Mouse (Mus musculus) hematopoietic stem cell, adult 5-6 weeks (primary cell): Measurements from ENCODE around the gene Vpreb3. TPM values are rescaled to one million over a fixed set of nuclear protein-coding genes. Genes with fewer than 3 reads are reported as not detected.

Experiments used
- ATAC-seq, 2 experiments: fragments of 125-278 bp in 1 of 2; replicated peaks in 1 of 2; 2 replicates each; pipeline ENCODE4 v1.8.0; 2016 to 2017; ENCODE audit warnings: inconsistent platforms in 2 of 2, mild to moderate bottlenecking in 2 of 2, moderate number of reproducible peaks in 2 of 2, low read depth in 1 of 2, moderate TSS enrichment in 1 of 2; ENCODE audit not compliant: low FRiP score in 2 of 2, poor library complexity in 2 of 2, severe bottlenecking in 2 of 2, insufficient read depth in 1 of 2, low TSS enrichment in 1 of 2
- total RNA-seq: library from RNA; stranded (forward); fragments of 172-1452, 232-1000 nt; gene quantifications from 2 replicates; pipeline ENCODE4 v1.2.3, GENCODE M21; 2017

Vpreb3 gene
- total RNA-seq, 1 experiment from 2014 or later, result not detected

DNA sequence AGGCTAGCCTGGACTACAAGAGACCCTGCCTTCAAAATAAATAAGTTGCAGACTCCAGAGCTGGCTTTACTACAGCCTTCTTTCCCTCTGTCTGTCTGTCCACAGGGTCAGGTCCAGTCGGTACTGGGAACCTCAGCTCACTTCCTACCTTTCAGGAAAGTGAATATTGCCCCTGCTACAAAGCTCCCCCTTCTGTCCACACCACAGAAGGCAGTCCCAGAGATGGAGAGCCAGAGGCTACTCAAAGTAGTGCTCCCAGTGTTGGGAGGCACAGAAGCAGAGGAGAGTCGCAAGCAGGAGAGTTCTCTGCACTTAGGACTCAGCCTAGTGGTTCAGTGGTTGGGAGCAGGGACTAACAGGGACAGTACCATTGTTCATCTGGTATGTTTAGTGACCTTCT lies 18.5 kb upstream of the Vpreb3 start:
- ATAC-seq, result no peak

DNA sequence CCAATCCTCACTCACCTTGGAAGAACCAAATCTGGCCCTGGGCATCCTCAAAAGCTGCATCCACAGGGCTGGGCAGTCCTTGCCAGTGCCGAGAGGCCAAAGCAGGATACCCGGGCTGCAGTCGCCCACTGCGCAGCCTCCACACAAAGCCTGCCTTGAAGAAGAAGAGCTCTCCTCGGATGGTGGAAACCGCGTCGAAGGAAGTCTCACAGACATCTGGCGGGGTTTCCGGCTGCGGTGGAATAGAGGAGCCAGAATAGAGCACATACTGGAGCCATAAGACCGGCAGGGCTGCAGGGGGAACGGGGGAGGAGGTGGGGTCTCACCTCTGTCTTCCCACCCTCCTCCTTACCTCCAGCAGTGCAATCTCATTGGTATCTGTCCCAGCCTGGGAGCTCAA lies 16.5 kb upstream of the Vpreb3 start:
- ATAC-seq, result no peak

DNA sequence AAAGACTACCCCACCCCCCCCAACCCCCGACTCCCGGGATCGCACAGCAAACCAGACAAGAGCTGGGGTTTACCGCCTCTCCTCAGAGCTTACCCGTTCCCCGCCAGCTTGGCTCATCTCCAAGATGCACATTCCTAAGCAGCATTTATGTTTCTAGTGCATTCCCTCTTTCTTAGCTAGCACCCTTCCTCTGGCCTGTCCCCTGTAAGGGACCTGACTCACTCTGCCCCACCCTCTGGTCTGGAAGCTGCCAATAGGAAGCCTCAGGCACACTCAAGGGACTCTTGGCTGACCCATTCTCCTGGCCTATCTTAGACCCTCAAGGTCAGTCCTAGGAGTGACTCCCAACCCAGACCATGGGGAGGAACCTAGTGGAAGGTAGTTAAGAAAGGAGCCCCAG lies 12.6 kb upstream of the Vpreb3 start:
- no peak for ATAC-seq

DNA sequence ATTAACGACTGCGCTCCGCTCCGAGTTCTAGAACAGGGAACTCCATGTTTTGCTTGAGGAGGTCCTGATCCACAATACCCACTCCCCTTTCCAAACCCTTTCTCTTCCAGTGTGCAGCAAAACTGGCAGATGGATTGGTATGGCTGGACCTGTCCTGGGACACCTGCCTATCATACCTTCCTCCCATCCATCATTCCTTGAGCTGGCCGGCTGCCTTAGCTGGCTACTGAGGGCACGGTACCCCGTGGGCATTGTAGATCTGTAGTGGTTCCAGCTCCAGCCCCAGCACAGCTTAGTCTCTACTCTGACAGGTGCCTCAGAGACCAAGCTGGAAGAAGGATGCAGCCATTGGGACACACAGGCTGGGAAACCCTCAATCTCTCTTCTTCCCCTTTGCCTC lies 11.5 kb upstream of the Vpreb3 start:
- no peak for ATAC-seq

DNA sequence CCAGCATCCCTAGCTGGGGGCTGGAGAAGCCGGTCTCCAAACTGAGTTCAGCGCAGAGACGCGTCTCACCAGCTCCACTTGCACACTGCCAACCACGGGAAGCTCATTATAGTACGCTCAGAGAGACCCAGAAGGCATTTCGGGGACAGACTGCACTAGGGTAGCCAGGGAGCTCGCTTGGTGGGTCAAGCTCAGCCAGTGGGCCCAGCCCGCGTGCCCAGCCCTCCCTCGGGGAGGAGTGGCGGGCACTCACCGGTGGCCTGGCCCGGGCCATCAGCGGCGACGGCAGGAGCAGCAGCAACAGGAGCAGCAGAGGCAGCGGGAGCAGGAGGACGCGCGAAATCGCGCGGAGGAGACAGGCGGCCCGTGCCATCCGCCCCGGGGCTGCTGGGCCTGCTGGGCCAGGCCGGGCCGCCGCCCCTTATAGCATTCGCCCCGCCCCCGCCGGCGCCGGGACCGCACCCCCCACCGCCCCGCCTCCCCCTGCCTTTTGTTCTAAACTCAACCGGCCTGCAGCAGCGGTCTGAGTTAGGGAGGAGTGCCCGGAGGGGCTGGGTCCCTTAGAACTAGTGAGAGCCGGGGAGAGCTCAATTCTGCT lies 10.7 kb upstream of the Vpreb3 start:
- ATAC-seq, result 0 out of 4 replicates have a peak, but pooled peaks have one; percentile 11 to 18

DNA sequence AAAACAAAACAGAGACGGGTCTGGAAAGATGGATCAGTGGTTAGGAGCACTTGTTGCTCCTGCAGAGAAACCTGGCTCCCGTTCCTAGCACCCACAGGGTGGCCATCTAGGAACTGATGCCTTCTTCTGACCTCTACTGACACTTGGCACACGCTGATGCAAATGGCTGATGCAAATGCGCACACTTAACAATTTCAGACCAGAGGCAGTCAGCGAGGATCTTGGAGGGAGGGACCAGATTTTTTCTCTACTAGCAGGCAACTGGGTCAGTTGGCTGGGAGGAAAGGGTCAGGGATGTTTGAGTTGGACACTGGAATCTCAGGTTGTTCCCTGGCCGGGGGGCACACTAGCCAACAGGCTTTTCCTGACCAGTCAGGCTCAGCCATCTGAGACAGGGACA lies 10.0 kb upstream of the Vpreb3 start, which contains the start of gene Chchd10:
Gene Chchd10, plus strand, starts transcription at position 240 of the 400 bp plus-strand sequence.
- ATAC-seq, result no peak

DNA sequence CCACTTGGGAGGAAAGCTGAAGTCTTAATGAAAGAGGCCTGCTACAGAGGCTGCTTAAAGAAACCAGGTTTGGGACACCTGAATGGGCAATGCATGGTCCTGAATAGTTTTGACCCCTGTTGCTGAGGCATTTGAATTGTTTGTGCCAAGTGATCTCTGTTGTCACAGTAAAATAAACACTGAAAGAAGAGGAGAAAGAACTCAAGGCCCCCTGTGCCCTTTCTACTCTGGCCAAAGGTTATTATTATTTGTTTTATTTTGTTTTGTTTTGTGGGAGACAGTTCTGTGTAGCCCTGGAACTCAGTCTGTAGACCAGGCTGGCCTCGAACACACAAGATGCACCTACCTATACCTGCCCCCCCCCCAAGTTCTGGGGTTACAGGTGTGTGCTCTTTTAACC lies 7.9 kb upstream of the Vpreb3 start:
- ATAC-seq, result no peak

DNA sequence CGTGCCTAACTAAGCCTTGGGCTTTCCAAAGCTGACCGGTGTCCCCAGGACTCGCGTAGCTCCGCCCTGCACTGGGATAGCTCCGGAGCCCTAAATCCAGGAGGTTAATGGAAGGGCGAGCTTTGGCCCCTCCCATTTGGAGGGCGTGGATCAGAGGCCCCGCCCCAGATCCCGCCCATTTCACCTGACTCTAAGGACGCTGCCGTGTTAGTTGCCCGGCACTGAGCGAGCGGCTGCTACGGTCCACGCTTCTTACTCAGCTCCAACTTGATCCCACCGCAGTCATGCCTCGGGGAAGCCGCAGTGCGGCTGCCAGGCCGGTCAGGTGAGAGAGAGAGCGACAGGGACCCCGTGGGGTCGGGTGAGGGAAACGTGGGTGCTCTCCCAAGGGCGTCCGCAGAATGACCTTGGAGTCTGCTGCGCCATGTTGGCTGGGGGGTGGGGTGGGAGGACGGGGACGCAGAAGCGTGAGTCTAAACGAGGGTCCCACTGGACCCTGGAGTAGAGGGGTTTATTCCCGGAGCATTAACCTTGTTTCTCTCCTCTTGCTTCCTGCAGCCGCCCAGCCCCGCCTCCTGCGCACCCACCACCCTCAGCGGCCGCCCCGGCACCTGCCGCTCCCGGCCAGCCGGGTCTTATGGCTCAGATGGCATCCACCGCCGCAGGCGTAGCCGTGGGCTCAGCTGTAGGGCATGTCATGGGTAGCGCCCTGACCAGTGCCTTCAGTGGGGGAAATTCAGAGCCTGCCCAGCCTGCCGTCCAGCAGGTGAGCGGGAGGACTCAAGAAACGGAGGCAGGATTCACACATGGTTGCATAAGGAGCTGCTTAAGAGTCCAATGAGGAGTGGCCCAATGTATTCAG lies 6.9 kb upstream of the Vpreb3 start, which contains the start of gene Mmp11:
Gene Mmp11, minus strand, starts transcription at position 817 of the 862 bp plus-strand sequence.
- peak; percentile 82 to 90 for ATAC-seq

DNA sequence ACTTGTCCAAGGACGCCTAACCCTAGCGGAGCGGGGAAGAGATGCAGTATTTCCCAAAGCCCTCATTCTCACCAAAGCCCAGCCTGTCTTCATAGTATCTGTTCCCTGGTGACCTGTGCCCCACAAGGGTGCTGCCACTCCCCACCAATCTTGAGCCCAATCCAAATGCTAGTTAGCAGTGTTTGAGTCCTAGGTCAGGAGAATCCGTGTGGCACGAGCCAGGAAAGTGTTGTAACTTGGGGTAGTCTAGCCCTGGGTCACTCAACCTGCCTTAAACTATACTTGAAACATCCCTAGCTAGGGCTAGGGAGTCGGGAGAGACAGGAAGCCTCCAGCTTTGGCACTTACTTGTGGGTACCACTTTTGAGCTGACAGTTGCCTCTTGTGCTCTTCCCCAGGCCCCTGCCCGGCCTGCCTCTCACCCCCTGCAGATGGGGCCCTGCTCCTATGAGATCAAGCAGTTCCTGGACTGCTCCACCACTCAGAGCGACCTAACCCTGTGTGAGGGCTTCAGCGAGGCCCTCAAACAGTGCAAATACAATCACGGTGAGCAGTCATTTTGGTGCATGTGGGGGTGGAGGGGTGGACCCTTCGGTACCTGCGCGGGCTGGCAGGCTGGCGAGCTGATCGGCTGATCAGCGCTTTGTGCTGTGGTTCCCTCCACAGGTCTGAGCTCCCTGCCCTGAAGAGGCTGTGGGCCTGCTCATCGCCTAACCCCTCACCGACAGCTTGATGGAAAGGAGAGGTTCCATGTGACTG lies 5.8 kb upstream of the Vpreb3 start:
- ATAC-seq, result no peak

DNA sequence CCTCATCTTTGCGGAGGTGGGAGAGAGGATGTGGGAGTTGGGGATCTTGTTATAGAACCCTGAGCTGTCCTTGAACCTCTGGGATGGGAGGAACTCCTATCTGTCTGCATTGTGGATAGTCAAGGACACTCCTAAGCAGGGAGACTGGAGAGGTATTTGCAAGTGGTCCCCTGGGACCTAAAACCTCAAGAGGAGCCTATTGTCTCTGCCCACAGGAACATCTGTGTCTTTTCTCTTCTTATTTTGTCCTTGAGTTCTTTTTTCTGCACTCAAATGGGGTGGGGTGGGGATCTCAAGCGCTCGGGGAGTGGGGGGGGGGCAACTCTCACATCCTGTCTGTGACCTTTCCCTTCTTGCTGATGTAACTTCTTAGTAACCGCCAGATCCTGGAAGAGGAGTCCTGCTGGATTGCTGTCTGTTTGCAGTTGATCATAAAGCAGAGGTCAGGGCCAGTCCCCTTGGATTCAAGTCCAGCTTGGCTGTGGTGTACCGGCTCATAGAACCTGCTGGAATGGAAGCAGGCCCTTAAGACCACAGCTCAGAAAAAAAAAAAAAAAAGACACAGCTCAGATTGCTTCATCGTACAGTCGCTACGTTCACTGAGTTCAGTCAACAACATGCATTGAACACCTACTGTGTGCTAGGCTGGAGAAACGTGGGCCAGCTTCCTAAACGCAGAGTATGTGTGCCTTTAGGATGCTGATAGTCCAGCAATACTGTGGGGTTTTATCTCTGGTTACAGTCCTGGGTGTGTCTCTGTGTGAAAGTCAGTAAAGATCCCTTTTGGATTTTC lies 4.8 kb upstream of the Vpreb3 start:
- no peak for ATAC-seq

DNA sequence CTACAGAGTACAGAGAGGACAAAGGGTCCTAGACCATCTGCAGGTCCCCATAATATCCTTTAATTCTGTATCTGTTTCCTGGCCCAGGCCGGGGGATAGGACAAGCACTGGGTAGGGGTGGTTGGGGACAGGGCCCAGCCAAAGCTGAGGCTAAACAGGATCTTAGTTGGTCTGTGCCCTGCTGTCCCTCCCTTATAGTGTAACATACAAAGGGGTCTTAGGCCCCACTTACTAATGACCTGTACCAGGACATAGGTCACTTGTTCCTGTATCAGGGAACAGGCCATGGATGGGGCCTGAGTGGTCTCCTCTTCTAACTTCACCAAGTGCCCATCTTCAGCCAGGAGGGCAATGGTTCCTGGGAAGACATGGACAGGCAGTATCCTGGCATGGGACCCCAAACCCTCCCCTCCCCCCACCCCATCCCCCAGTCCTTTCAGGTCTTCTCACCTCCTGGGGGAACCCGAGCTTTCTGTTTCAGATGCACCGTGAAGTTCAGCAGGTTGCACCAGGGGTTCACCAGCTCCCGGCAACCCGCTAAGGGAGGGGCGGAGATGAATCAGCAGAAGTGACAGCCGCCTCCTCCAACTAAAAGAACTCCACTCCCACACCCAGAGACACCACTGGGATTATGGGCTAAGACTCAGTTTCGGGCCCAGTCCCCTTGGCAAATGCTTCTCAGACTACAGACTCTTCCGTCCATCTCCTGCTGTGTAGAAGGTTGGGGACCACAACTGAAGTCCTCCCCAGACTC lies 3.2 kb upstream of the Vpreb3 start:
- ATAC-seq, result no peak

DNA sequence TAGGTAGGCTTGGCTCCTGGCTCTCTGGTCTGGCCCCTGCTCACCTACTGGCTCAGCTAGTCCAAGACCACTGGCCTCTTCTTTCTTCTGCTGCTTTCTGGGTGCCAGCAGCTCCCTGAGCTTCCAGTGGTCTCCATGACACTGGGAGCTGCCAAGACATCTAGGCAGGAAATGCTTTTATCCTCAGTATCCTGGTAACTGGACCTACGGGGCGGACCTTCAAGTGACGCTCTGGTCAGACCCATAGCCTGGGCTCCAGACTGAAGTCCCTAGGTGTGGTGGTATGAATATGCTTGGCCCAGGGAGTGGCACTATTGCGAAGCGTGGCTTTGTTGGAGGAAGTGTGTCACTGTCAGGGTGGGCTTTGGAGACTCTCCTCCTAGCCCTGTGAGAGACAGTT lies 2.3 kb upstream of the Vpreb3 start, which contains the start of gene Gm867:
Gene Gm867, minus strand, starts transcription at position 153 of the 400 bp plus-strand sequence.
- ATAC-seq, result no peak

DNA sequence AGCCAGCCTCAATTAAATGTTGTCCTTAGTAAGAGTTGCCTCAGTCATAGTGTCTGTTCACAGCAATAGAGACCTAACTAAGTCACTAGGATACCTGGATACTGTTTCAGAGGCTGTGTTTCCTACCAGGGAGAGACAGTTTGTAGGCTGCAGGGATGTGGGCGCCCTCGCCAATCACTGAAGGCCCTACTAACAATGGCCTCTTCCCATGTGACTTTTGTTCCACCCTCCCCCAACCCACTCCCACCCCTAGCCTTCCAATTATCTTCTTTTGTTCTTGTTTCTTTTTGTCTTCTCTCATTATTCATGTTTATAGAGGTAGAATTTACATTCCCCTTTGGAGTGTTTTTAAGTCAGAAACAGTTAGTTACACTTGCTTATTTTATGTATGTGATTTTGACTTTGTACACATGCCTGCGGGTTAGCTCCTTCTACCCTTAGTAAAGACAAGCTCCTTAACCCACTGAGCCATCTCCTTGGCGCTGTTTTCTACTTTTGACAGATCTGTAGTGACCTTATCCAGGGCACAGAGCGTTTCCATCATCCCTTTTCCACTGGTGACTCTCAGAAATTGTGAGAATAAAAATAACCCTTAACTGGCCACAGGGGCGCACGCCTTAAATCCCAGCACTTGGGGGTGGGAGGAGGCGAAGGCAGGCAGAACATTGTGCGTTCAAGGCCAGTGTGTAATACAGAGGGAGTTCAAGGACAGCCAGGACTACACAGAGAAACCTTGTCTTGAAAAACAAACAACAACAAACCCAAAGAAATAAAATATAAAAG lies 1.6 kb upstream of the Vpreb3 start:
- no peak for ATAC-seq

DNA sequence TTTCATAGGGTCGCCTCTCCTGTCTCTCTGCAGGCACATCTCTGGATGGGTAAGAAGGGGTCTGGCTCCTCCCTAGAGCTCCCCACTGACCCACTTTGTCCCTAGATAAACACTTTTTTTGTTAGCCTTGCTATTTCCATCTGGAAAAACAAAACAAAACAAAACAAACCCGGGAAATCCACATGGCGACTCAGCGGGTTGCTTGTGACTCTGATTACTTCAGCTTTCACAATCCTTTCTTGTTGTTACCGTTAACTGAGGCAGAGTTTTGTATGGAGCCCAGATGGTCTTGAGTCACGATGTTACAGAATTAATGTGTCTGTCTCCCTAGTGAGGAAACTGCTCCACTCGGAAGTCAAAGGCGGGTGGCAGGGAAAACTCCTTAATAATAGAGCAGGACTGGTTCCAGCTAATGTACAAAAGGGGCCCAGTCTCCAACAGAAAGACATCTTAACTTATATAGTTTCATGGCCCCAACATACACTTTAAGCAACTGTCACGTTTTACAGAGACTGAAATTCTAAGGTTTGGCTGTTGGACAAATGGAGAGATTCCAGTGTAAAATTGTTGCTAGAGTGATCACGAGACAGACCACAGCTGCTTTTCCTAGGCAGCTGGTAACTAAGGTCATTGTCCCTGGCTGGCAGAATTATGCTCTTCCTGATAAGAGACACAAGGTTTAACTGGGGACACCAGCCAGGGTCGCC lies 1.4 kb downstream of the Vpreb3 start:
- ATAC-seq, result no peak

DNA sequence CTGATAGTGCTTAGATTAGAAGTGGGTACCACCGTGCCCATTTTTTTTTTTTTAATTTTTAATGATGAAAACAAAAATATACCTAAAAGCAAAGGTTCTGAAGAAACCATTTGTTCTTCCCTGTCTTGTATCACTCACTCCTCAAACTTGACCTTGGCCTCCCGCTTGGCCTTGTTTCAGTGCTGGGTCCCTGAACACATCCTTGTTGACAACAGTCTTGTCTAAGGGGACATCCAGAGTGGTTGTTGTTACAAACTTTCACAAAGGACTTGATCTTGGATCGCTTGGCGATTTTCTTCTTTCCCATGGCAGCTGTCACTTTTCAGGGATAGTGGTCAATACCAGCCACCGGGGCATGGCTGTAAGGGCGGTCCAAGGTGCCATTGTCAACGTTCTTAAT lies 2.4 kb downstream of the Vpreb3 start:
- no peak for ATAC-seq
